Mouse (Mus musculus): ENCODE data around the gene Loxl1.

Loxl1 gene

GRCm38 (mm10) chr9:58248746-58249413, 64.1 kb downstream of the Loxl1 start:
- DNase-seq = no peak

DNA sequence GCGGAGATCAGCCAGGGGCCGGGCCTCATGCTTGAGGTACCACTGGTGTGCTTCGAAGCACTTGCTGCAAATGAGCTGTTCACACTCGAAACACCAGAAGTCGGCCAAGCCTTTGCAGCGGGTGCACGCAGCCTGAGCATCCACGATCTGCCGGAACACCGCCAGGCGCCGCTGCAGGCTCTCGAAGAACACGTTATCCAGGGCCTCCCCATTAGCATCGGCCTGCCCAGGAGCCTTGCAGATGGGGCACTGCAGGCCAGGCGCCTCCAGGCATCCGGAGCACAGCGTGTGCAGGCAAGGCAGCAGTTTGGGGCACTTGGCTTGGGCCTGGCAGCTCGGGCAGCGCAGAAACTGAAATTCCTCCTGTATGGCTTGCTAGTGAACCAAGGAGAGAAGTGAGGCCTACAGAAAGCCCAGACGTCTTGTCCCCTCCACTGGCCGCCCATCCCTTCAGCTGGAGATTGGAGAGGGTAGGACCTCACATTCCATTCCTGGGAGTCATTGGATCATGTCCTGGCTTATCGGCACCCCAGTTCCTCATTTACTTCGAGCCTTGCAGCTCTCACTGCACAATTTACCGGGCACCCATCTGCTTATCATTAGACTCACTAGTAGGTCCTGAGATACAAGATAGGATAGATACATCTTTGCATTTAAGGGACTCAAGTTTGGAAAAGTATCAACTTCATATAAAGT, 65.8 kb downstream of the Loxl1 start:
- DNase-seq = peak; percentile 75 to 79

- no peak for DNase-seq
These were observed 66.8 kb downstream of the Loxl1 start for GRCm38 (mm10) chr9:58246083-58246591.

GRCm38 (mm10) chr9:58243696-58244095, 69.3 kb downstream of the Loxl1 start:
- no peak for DNase-seq

- DNase-seq = no peak
These were observed 70.3 kb downstream of the Loxl1 start for GRCm38 (mm10) chr9:58242696-58243095.

- DNase-seq = peak; percentile 38 to 43
These were observed 71.1 kb downstream of the Loxl1 start for GRCm38 (mm10) chr9:58241780-58242485.

All from cerebellum, postnatal 36 days (tissue).